Mouse (Mus musculus): ENCODE results near the gene Dusp27. TPM values are rescaled to one million over a fixed set of nuclear protein-coding genes. Genes with fewer than 3 reads are reported as not detected.

Gene Dusp27
- total RNA-seq, 2 experiments from 2014 or later = not detected

GRCm38 (mm10) chr1:166048230-166048911 is 79.4 kb downstream of the Dusp27 start:
- ATAC-seq (replicated peaks; ENCODE audit: low FRiP score, poor library complexity, severe bottlenecking) = no peak

Other genes starting within 250 kb of the Dusp27 start
- 15.7 and 22.1 TPM in 2 replicates for gene Pou2f1, start 125.2 kb downstream of the Dusp27 start, total RNA-seq (2015; ENCODE audit: low replicate concordance)
- gene Pou2f1, start 125.2 kb downstream of the Dusp27 start, total RNA-seq (2017; ENCODE audit: low replicate concordance) = 13.9 and 14.8 TPM in 2 replicates
- not detected in 2 replicates for gene Gpa33, start 2.3 kb upstream of the Dusp27 start, total RNA-seq (2015; ENCODE audit: low replicate concordance)
- gene Gpa33, start 2.3 kb upstream of the Dusp27 start, total RNA-seq (2017; ENCODE audit: low replicate concordance) = not detected in 2 replicates
- not detected in 2 replicates for gene Mael, start 110.8 kb upstream of the Dusp27 start, total RNA-seq (2015; ENCODE audit: low replicate concordance)
- gene Mael, start 110.8 kb upstream of the Dusp27 start, total RNA-seq (2017; ENCODE audit: low replicate concordance) = not detected in 2 replicates
- not detected in 2 replicates for gene Ildr2, start 126.2 kb upstream of the Dusp27 start, total RNA-seq (2015; ENCODE audit: low replicate concordance)
- not detected in 2 replicates for gene Ildr2, start 126.2 kb upstream of the Dusp27 start, total RNA-seq (2017; ENCODE audit: low replicate concordance)